ENCODE assay signal across 7 mouse cellular contexts in the genomic region with DNA sequence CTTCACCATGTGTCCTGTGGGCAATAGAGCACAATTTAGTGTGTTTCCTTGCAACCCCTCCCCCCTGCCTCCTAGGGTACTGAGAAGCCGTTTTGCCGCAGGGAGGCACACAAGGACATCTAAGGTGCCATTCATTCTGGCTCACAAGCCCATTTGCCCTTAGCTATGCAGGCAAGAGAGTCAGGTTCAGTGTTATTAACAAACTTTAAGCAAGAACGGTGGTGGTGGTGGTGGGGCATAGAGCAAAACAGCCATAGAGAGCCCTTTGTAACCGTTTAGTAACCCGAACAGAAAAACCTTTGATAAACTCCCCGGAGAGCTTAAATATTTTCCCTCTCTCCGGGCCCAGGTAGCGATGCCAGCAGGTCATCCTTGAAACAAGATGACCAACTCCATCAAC. TPM values are rescaled to one million over a fixed set of nuclear protein-coding genes. Genes with fewer than 3 reads are reported as not detected.
A peak's percentile ranks its signal among the peaks of the same experiment; 100 is the strongest.
DNase-seq lines count a peak whose midpoint lies in the region; ATAC-seq and TF ChIP-seq lines count a peak whose summit lies in the region.

No protein-coding gene starts in this region.

- H3K9me3 ChIP-seq in kidney, embryonic 15.5 days (replicated peaks), result no peaks in the 10 kb centered on the region
- no peaks in the 10 kb centered on the region for H3K9me3 ChIP-seq in forebrain, embryonic 12.5 days
- H3K9me3 ChIP-seq in hindbrain, embryonic 15.5 days, result no peaks in the 10 kb centered on the region
- no peaks in the 10 kb centered on the region for H3K9me3 ChIP-seq in midbrain, postnatal 0 days (ENCODE audit: low read length)

- no peak for DNase-seq in kidney, postnatal 36 days
- no peak for DNase-seq in midbrain, postnatal 0 days (ENCODE audit: low spot score)
- DNase-seq in adrenal gland, postnatal 36 days, result no peak
- no peak for DNase-seq in left cerebral cortex, adult 2 months (ENCODE audit: extremely low spot score in 1 of 2, low spot score in 2 of 2)

- 31% methylated on average over 8 of the region's 8 CpGs for WGBS in kidney, embryonic 15.5 days
- WGBS in forebrain, embryonic 12.5 days, result 48% methylated on average over 8 of the region's 8 CpGs
- 35% methylated on average over 8 of the region's 8 CpGs for WGBS in hindbrain, embryonic 15.5 days
- WGBS in midbrain, postnatal 0 days, result 41% methylated on average over 8 of the region's 8 CpGs

- H3K9ac ChIP-seq in kidney, embryonic 15.5 days, result no peak overlapping the region
- no peak overlapping the region for H3K9ac ChIP-seq in forebrain, embryonic 12.5 days
- H3K9ac ChIP-seq in hindbrain, embryonic 15.5 days, result no peak overlapping the region
- no peak overlapping the region for H3K9ac ChIP-seq in midbrain, postnatal 0 days (replicated peaks; ENCODE audit: low read length, poor library complexity, severe bottlenecking)

- no peak for TF ChIP-seq CTCF in midbrain, postnatal 0 days (IDR thresholded peaks at IDR 0.05)
- no peak for TF ChIP-seq CTCF in left cerebral cortex, adult 2 months (IDR thresholded peaks at IDR 0.05)

- intact Hi-C loops in left cerebral cortex, adult 2 months (cut with DNase I), result loop anchor here (1.0 to 2.0 kb wide), 3 partner anchors 80 to 274 kb away; no protein-coding TSS in a partner anchor

- no peaks in the 10 kb centered on the region for H3K36me3 ChIP-seq in kidney, embryonic 15.5 days
- no peaks in the 10 kb centered on the region for H3K36me3 ChIP-seq in forebrain, embryonic 12.5 days (replicated peaks)
- H3K36me3 ChIP-seq in hindbrain, embryonic 15.5 days, result no peaks in the 10 kb centered on the region
- H3K36me3 ChIP-seq in midbrain, postnatal 0 days (ENCODE audit: insufficient read depth, low read length), result no peaks in the 10 kb centered on the region

- peak overlapping the region; percentile 40 for H3K4me2 ChIP-seq in kidney, embryonic 15.5 days
- peak overlapping the region; percentile 19; the same call in 1 of the 2 replicates for H3K4me2 ChIP-seq in forebrain, embryonic 12.5 days
- H3K4me2 ChIP-seq in hindbrain, embryonic 15.5 days, result peak overlapping the region; percentile 43
- H3K4me2 ChIP-seq in midbrain, postnatal 0 days (ENCODE audit: low read depth, low read length, poor library complexity, severe bottlenecking), result peak overlapping the region; percentile 41

- H3K27ac ChIP-seq in kidney, embryonic 15.5 days, result no peak overlapping the region
- H3K27ac ChIP-seq in forebrain, embryonic 12.5 days, result no peak overlapping the region
- no peak overlapping the region for H3K27ac ChIP-seq in hindbrain, embryonic 15.5 days (replicated peaks)
- no peak overlapping the region for H3K27ac ChIP-seq in midbrain, postnatal 0 days (ENCODE audit: low read depth, low read length)
- H3K27ac ChIP-seq in left cerebral cortex, adult 2 months, result no peak overlapping the region

- no peak for ATAC-seq in kidney, embryonic 15.5 days (replicated peaks; ENCODE audit: low FRiP score)
- no peak for ATAC-seq in forebrain, embryonic 12.5 days (ENCODE audit: low FRiP score)
- no peak for ATAC-seq in hindbrain, embryonic 15.5 days (ENCODE audit: low FRiP score, low read depth)
- ATAC-seq in midbrain, postnatal 0 days (ENCODE audit: low FRiP score), result no peak

- no peak overlapping the region for H3K4me3 ChIP-seq in kidney, embryonic 15.5 days (replicated peaks)
- H3K4me3 ChIP-seq in forebrain, embryonic 12.5 days (replicated peaks), result no peak overlapping the region
- no peak overlapping the region for H3K4me3 ChIP-seq in hindbrain, embryonic 15.5 days
- H3K4me3 ChIP-seq in midbrain, postnatal 0 days (ENCODE audit: low read depth, low read length), result no peak overlapping the region
- no peak overlapping the region for H3K4me3 ChIP-seq in left cerebral cortex, adult 2 months

- H3K27me3 ChIP-seq in kidney, embryonic 15.5 days, result no peaks in the 10 kb centered on the region
- peaks cover 10% of the 10 kb centered on the region for H3K27me3 ChIP-seq in forebrain, embryonic 12.5 days
- H3K27me3 ChIP-seq in hindbrain, embryonic 15.5 days, result no peaks in the 10 kb centered on the region; the same call in 1 of the 2 replicates
- no peaks in the 10 kb centered on the region for H3K27me3 ChIP-seq in midbrain, postnatal 0 days (ENCODE audit: insufficient read depth, low read length)

- peaks cover 16% of the 10 kb centered on the region for H3K4me1 ChIP-seq in kidney, embryonic 15.5 days
- no peaks in the 10 kb centered on the region for H3K4me1 ChIP-seq in forebrain, embryonic 12.5 days
- H3K4me1 ChIP-seq in hindbrain, embryonic 15.5 days (replicated peaks), result 0 out of 2 replicates have a peak, but pooled peaks cover 6% of the 10 kb centered on the region
- H3K4me1 ChIP-seq in midbrain, postnatal 0 days (ENCODE audit: insufficient read depth, low read length), result no peaks in the 10 kb centered on the region

RNA-seq across cellular contexts. Expression of a gene that starts 29.3 kb away (rescaled TPM):
- polyA plus RNA-seq in kidney, embryonic 15.5 days (2015; fragmentation: Nextera tagmentation; extraction: Ambion mirVana), result 24.5 and 27.9 TPM in 2 replicates
- 41.3 and 52.8 TPM in 2 replicates for polyA plus RNA-seq in forebrain, embryonic 12.5 days (2016; fragmentation: Nextera tagmentation; extraction: Ambion mirVana)
- polyA plus RNA-seq in hindbrain, embryonic 15.5 days (2015; fragmentation: Nextera tagmentation; extraction: Ambion mirVana), result 27.7 and 29.7 TPM in 2 replicates
- 19.4 and 19.9 TPM in 2 replicates for total RNA-seq in midbrain, postnatal 0 days (2014; rRNA removed)
- 21.8 and 23.3 TPM in 2 replicates for polyA plus RNA-seq in midbrain, postnatal 0 days (2015; fragmentation: Nextera tagmentation; extraction: Ambion mirVana)
- total RNA-seq in adrenal gland, postnatal 36 days (2021), result 10 to 100 TPM; 13.9 to 16.2 TPM
- total RNA-seq in left cerebral cortex, adult 2 months (2021), result 10 to 100 TPM; 19.5 to 21.2 TPM
